Mouse (Mus musculus) forebrain, embryonic 13.5 days (tissue): Measurements from ENCODE around the gene Ifitm1. TPM values are rescaled to one million over a fixed set of nuclear protein-coding genes. Genes with fewer than 3 reads are reported as not detected.

Experiments used
- ATAC-seq: fragments of 200-750 bp; cut with Nextera tagmentation; 2 replicates; pipeline ENCODE4 v1.8.0; 2017
- H3K27ac ChIP-seq: fragments of 300-500 bp; sonication (generic); 2 replicates; pipeline ENCODE4 v1.5.1; 2015; ENCODE audit warnings: inconsistent platforms, mild to moderate bottlenecking, moderate library complexity
- H3K27me3 ChIP-seq: fragments of 300-500 bp; sonication (generic); 2 replicates; pipeline ENCODE4 v1.6.1; 2015; ENCODE audit warnings: mild to moderate bottlenecking, inconsistent platforms
- H3K36me3 ChIP-seq: fragments of 300-500 bp; sonication (generic); 2 replicates; pipeline ENCODE4 v1.6.1; 2015; ENCODE audit warnings: mild to moderate bottlenecking, inconsistent platforms; ENCODE audit not compliant: poor library complexity, severe bottlenecking
- H3K4me1 ChIP-seq: fragments of 300-500 bp; sonication (generic); 2 replicates; pipeline ENCODE4 v1.6.1; 2015; ENCODE audit warnings: inconsistent platforms
- H3K4me2 ChIP-seq: fragments of 300-500 bp; sonication (generic); 2 replicates; pipeline ENCODE4 v1.6.1; 2015; ENCODE audit warnings: inconsistent platforms, mild to moderate bottlenecking, moderate library complexity
- H3K4me3 ChIP-seq: fragments of 300-500 bp; sonication (generic); 2 replicates; pipeline ENCODE4 v1.5.1; 2015; ENCODE audit warnings: mild to moderate bottlenecking, inconsistent platforms
- H3K9ac ChIP-seq: fragments of 300-500 bp; sonication (generic); 2 replicates; pipeline ENCODE4 v1.6.1; 2015; ENCODE audit warnings: mild to moderate bottlenecking, inconsistent platforms
- H3K9me3 ChIP-seq: fragments of 300-500 bp; sonication (generic); replicated peaks from 2 replicates; pipeline ENCODE4 v1.6.1; 2016; ENCODE audit warnings: inconsistent platforms
- WGBS: fragments of 180-500 bp; shearing (Covaris S2); methylation state at CpG from one replicate; pipeline ENCODE4 v1.1.7; 2015; 5-methylcytosine and 5-hydroxymethylcytosine counted together
- polyA plus RNA-seq: library from polyadenylated mRNA; unstranded; fragments of >200 nt; fragmentation: Nextera tagmentation; extraction: Ambion mirVana; gene quantifications from 2 replicates; pipeline ENCODE4 v1.2.1, GENCODE M21; 2015

Gene Ifitm1
- polyA plus RNA-seq: 2.7 and 4.8 TPM in 2 replicates

DNA sequence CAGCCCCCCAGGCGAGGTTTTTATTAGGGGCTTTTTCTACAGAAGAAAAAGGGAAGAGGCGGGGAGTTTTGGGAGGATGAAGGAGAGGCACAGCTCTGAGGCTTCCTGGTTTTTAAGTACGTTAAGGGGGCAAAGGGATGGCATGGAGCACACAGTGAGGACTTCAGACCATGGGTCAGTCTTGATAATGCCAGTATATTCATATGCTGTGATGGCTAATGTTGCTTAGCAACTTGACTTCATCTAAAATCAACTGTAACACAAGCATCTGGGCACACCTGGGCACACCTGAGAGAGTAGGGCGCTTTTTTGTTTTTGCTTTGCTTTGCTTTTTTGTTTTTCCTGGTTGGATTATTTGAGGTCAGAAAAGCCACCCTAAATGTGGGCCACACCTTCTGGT, at the start of gene Ifitm1:
Gene Ifitm1, plus strand, starts transcription at position 301 of the 400 bp plus-strand sequence.
- no peak for ATAC-seq
- no peaks in the 10 kb centered on the region for H3K9me3 ChIP-seq
- WGBS: 81% methylated on average over 4 of the region's 4 CpGs

DNA sequence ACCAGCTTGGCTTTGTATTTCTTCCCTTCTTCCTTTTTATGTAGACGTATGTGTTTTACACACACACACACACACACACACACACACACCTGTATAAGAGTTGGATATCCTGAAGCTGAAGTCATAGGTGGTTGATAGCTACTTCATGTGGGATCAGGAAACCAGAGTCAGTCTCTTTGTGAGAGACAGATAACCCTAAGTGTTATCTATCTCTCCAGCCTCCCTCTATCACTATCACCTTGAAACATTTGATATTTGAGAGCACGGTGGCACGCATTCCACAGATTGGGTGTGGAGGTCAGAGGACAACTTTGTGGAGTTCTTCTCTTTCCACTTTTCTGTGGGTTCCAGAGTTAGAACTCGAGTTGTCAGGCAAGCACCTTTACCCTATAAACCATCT, 47.1 kb upstream of the Ifitm1 start:
- Histone ChIP-seq H3K36me3 (no peaks in the 10 kb centered on the region), H3K4me2 (no peak overlapping the region), H3K27ac (no peak overlapping the region), H3K4me3 (no peak overlapping the region), H3K4me1 (peaks cover 18% of the 10 kb centered on the region), H3K9ac (no peak overlapping the region), H3K27me3 (peaks cover 68% of the 10 kb centered on the region), H3K9me3 (no peaks in the 10 kb centered on the region)
- 83% methylated on average over 4 of the region's 4 CpGs for WGBS
- no peak for ATAC-seq

More for the DNA sequence above, at the start of gene Ifitm1:
- H3K36me3 ChIP-seq: no peaks in the 10 kb centered on the region
- peaks cover 11% of the 10 kb centered on the region; the same call in 1 of the 2 replicates for H3K4me1 ChIP-seq
- no peak within 1 kb of the TSS for H3K9ac ChIP-seq
- no peak within 1 kb of the TSS for H3K4me2 ChIP-seq
- peaks cover 7% of the 10 kb centered on the region; the same call in 1 of the 2 replicates for H3K27me3 ChIP-seq
- H3K27ac ChIP-seq: no peak within 1 kb of the TSS
- H3K4me3 ChIP-seq: no peak within 1 kb of the TSS

DNA sequence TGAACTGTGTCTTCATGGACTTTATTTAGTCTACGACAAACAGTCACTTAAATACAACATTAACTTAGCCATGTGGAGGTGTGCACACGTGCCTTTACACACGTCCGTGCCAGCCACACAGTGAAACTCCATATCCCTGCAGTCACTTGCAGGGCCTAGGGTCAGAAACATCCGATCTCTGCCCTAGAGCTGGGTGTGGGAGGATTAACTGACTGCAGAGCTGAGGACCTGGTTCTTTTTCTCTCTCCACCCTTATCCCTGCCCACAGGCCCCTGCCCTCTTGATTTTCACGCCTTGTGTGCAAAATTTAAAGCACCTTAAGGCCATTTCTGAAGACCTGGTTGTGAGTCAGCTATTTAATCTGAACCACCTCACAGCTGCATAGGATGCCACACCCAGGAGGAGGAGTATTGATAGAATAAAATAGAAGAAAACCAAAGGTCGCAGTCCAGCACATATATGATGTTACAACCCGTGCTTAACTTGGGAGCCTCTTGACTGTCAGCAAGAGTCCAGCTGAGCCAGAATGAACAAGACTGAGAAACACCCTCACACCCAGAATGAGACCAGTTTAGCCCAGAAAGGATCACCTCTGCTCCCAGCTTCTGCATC, 46.5 kb upstream of the Ifitm1 start, which contains the start of gene Nlrp6:
Gene Nlrp6, plus strand, starts transcription at position 485 of the 612 bp plus-strand sequence.
- no peak within 1 kb of the TSS for H3K4me3 ChIP-seq
- H3K27ac ChIP-seq: no peak within 1 kb of the TSS
- H3K9ac ChIP-seq: no peak within 1 kb of the TSS
- no peaks in the 10 kb centered on the region for H3K36me3 ChIP-seq
- no peaks in the 10 kb centered on the region for H3K9me3 ChIP-seq
- ATAC-seq: no peak
- peaks cover 74% of the 10 kb centered on the region for H3K27me3 ChIP-seq
- H3K4me1 ChIP-seq: peaks cover 18% of the 10 kb centered on the region
- WGBS: 73% methylated on average over 8 of the region's 8 CpGs
- no peak within 1 kb of the TSS for H3K4me2 ChIP-seq

DNA sequence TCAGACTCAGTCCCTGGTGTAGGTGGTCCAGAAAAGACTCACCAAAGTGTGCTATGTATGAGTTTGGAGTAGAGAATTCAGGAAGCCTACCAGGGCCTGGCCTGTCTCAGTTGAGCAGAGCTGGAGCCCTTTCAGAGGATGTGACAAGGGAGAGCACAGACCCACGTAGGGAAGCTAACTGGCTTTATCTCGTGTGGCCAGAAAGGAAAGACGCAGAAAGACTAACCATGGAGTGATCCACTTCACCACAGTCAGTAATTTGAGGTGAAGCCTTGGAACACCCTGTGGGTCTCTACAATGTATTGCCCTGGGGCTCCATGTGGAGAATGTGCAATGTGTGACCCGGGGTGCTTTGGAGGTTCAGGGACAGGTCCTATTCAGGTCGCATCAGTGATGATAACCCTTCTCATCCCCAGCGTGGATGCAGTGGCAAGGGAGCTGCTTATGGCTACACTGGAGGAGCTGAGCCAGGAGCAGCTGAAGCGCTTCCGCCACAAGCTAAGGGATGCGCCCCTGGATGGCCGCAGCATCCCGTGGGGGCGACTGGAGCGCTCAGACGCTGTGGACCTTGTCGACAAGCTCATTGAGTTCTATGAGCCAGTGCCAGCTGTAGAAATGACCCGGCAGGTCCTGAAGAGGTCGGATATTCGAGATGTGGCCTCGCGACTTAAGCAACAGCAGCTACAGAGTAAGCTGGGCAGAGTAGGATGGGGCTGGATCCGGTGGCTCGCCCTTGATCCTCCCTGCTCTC, 45.6 kb upstream of the Ifitm1 start:
- H3K27ac ChIP-seq: no peak overlapping the region
- no peaks in the 10 kb centered on the region for H3K9me3 ChIP-seq
- WGBS: 32% methylated on average over 22 of the region's 22 CpGs
- H3K4me1 ChIP-seq: peaks cover 18% of the 10 kb centered on the region
- H3K36me3 ChIP-seq: no peaks in the 10 kb centered on the region
- 0 out of 2 replicates have a peak overlapping the region, but pooled peaks have one; percentile 45 for H3K4me3 ChIP-seq
- no peak overlapping the region for H3K9ac ChIP-seq
- peaks cover 74% of the 10 kb centered on the region for H3K27me3 ChIP-seq
- ATAC-seq: no peak
- no peak overlapping the region for H3K4me2 ChIP-seq

DNA sequence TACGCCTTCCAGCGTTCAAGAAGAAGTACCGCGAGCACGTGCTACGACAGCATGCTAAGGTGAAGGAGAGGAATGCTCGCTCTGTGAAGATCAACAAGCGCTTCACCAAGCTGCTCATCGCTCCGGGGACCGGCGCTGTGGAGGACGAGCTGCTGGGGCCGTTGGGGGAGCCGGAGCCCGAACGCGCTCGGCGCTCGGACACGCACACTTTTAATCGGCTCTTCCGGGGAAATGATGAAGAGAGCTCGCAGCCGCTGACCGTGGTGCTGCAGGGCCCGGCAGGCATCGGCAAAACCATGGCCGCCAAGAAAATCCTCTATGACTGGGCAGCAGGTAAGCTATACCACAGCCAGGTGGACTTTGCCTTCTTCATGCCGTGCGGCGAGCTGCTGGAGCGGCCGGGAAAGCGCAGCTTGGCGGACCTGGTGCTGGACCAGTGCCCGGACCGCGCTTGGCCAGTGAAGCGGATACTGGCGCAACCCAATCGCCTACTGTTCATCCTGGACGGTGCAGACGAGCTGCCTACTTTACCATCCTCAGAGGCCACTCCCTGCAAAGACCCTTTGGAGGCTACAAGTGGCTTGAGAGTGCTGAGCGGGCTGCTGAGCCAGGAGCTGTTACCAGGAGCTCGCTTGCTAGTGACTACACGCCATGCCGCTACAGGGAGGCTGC, 44.5 kb upstream of the Ifitm1 start:
- H3K4me1 ChIP-seq: peaks cover 18% of the 10 kb centered on the region
- no peak overlapping the region for H3K27ac ChIP-seq
- H3K9ac ChIP-seq: peak overlapping the region; percentile 57
- no peaks in the 10 kb centered on the region for H3K36me3 ChIP-seq
- H3K4me3 ChIP-seq: peak overlapping the region; percentile 45
- peak overlapping the region; percentile 90 for H3K4me2 ChIP-seq
- ATAC-seq: peak; percentile 69; the same call in 1 of the 2 replicates
- H3K9me3 ChIP-seq: no peaks in the 10 kb centered on the region
- H3K27me3 ChIP-seq: peaks cover 74% of the 10 kb centered on the region
- WGBS: under 1% methylated on average over 49 of the region's 49 CpGs

DNA sequence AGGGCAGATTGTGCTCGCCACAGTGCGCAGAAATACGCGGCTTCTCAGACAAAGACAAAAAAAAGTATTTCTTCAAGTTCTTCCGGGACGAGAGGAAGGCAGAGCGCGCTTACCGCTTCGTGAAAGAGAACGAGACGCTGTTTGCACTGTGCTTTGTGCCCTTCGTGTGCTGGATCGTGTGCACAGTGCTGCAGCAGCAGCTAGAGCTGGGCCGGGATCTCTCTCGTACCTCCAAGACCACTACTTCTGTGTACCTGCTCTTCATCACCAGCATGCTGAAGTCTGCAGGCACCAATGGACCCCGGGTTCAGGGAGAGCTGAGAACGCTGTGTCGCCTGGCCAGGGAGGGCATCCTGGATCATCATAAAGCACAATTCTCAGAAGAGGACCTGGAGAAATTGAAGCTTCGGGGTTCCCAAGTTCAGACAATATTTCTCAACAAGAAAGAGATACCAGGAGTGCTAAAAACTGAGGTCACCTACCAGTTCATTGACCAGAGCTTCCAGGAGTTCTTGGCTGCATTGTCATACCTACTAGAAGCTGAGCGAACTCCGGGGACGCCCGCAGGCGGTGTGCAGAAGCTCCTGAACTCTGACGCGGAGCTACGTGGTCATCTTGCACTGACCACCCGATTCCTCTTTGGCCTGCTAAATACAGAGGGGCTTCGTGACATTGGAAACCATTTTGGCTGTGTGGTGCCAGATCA, 43.8 kb upstream of the Ifitm1 start:
- Histone ChIP-seq H3K4me1 (peaks cover 18% of the 10 kb centered on the region), H3K4me2 (peak overlapping the region; percentile 90), H3K27me3 (peaks cover 70% of the 10 kb centered on the region), H3K27ac (no peak overlapping the region), H3K36me3 (no peaks in the 10 kb centered on the region), H3K4me3 (peak overlapping the region; percentile 45), H3K9me3 (no peaks in the 10 kb centered on the region), H3K9ac (peak overlapping the region; percentile 57)
- WGBS: 23% methylated on average over 30 of the region's 30 CpGs
- ATAC-seq: no peak

DNA sequence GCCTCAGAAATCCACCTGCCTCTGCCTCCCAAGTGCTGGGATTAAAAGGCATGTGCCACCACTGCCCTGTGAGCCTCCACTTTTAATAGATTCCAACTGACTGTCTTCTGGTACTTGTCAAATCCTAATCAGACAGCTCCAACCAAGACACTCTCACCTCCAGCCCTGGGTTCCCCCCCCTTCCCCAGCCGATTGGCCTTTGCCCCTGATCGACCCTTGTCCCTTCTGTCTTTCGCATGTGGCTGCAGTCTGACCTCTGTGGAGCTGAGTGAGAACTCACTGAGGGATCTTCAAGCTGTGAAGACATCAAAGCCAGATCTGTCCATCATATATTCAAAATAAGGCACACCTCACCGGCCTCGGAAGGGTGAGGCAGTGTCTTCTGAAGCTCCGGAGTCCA, 39.8 kb upstream of the Ifitm1 start:
- Histone ChIP-seq H3K27me3 (peaks cover 33% of the 10 kb centered on the region), H3K9me3 (no peaks in the 10 kb centered on the region), H3K4me2 (no peak overlapping the region), H3K36me3 (no peaks in the 10 kb centered on the region), H3K9ac (no peak overlapping the region), H3K27ac (no peak overlapping the region), H3K4me1 (peaks cover 15% of the 10 kb centered on the region), H3K4me3 (no peak overlapping the region)
- 91% methylated on average over 6 of the region's 6 CpGs for WGBS
- ATAC-seq: no peak

DNA sequence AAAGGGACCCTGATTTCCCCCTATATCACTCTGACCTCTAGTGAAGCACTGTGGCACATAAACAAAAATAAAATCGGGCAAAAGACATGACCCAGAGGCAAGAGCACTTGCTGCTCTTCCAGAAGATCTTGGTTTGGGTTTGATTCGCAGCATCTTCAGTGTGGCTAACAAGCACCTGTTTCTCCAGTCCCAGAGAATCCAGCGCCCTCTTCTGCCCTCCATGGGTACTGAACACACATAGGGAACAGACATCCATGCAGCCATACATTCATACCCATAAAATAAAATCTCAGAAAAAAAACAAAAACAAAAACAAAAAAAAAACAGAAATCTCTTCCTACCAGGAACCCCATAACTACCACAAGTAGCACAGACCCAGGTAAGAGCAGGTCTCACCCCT, 28.6 kb upstream of the Ifitm1 start:
- no peak for ATAC-seq
- Histone ChIP-seq H3K27me3 (peaks cover 10% of the 10 kb centered on the region; the same call in 1 of the 2 replicates), H3K4me2 (no peak overlapping the region), H3K4me3 (no peak overlapping the region), H3K9me3 (no peaks in the 10 kb centered on the region), H3K4me1 (peaks cover 25% of the 10 kb centered on the region), H3K27ac (no peak overlapping the region), H3K9ac (no peak overlapping the region), H3K36me3 (no peaks in the 10 kb centered on the region)
- WGBS: 46% methylated on average over 3 of the region's 3 CpGs

DNA sequence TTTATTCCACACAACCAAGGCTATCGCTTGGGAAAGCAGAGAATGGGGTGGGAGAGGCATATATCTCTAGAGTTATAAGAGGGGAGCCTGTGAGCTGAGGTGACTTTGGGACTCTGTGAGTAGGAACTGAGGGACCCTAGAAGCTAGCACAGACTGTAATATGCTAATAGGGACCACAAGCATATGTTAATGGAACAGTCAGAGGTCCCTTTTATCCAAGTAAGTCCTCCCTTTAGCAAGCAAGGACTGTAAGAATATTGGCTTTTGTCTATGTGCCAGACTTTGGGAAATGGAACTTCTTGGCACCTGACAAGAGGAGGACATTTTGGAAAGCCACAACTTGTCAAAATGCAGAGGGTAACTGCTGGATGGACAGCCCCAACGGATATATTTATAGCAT, 28.1 kb upstream of the Ifitm1 start:
- Histone ChIP-seq H3K4me1 (peaks cover 25% of the 10 kb centered on the region), H3K4me2 (no peak overlapping the region), H3K9ac (no peak overlapping the region), H3K36me3 (no peaks in the 10 kb centered on the region), H3K4me3 (no peak overlapping the region), H3K27me3 (peaks cover 10% of the 10 kb centered on the region; the same call in 1 of the 2 replicates), H3K9me3 (no peaks in the 10 kb centered on the region), H3K27ac (no peak overlapping the region)
- WGBS: 21% methylated on average over 2 of the region's 2 CpGs
- no peak for ATAC-seq

DNA sequence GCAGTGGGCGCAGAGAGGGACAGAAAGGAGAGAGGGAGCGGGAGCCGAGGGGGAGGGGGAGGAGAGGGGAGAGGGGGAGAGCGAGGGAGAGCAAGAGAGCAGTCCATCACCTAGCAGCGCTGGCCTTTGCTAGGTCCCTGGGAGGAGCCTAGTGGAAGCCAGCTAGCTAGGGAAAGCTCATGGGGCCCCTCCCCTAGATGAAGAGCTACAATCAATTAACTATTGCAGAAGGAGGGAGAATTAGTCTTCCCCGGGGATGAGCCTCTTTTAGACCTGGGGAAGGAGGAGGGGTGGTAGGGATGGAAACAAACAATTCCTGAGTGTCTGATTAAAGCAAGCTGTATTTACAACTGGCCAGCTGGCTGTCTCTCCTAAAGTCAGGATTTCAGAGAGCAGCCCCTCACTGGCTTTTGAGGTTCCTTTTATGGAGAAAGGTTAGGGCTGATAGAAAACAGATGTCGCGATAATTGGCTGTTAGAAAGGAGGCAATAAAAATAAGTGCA, 27.3 kb upstream of the Ifitm1 start:
- Histone ChIP-seq H3K27me3 (peaks cover 10% of the 10 kb centered on the region; the same call in 1 of the 2 replicates), H3K4me3 (no peak overlapping the region), H3K36me3 (no peaks in the 10 kb centered on the region), H3K4me2 (no peak overlapping the region), H3K9ac (no peak overlapping the region), H3K4me1 (peaks cover 25% of the 10 kb centered on the region), H3K27ac (no peak overlapping the region), H3K9me3 (no peaks in the 10 kb centered on the region)
- 16% methylated on average over 7 of the region's 8 CpGs for WGBS
- ATAC-seq: no peak

DNA sequence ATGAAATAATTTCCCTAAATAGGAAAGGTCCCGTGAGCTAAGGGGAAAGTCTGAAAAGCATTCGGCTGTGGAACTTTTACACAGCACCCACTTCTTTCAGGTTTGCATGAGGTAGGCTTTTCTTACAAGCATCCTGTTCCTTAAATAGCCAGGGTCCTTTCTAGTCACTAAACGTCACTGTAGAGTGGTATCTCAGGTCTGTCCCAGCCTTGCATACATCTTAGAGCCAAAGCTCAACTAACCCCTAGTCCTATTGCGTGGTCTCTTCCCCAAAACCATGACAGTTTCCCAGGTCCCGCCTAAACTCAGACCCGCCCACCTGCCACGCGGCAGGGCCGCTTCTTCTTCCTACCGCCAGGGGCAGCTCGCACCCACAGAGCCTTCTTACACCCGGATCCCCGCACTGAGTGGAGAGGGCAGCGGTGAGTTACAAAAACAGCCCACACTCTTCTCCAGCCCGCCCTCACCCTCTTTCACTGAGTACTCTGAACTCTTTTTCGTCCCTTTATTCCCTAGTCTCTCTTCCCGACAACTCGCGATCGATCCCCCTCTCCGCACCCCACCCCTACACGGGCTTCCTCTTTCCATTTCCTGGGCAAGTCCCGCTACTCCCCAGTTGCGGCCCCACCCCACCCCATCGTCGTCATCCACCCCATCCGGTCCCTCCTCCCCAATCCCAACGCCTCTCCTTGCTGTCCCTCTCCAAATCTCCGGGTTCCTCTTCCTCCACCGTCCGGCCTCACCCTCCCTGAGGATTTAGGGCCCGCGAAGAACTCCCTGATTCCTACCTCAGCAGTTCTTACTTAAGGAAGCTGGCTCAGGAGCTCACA, 25.6 kb upstream of the Ifitm1 start, which contains the start of gene Pgghg:
Gene Pgghg, plus strand, starts transcription at position 170 of the 830 bp plus-strand sequence.
- 4% methylated on average over 33 of the region's 33 CpGs for WGBS
- peaks cover 11% of the 10 kb centered on the region; the same call in 1 of the 2 replicates for H3K36me3 ChIP-seq
- ATAC-seq: peak; percentile 96
- no peak within 1 kb of the TSS for H3K27ac ChIP-seq
- no peaks in the 10 kb centered on the region for H3K9me3 ChIP-seq
- H3K27me3 ChIP-seq: peaks cover 10% of the 10 kb centered on the region; the same call in 1 of the 2 replicates
- peak within 1 kb of the TSS; percentile 48 for H3K4me3 ChIP-seq
- H3K9ac ChIP-seq: peak within 1 kb of the TSS; percentile 70
- H3K4me1 ChIP-seq: peaks cover 25% of the 10 kb centered on the region
- peak within 1 kb of the TSS; percentile 63 for H3K4me2 ChIP-seq
